Mouse (Mus musculus): ENCODE data around the gene Tnks1bp1. TPM values are rescaled to one million over a fixed set of nuclear protein-coding genes. Genes with fewer than 3 reads are reported as not detected.

The Tnks1bp1 gene
- total and polyA plus RNA-seq, 3 experiments: 40.7 to 59.1 (median 56.9) TPM

DNA sequence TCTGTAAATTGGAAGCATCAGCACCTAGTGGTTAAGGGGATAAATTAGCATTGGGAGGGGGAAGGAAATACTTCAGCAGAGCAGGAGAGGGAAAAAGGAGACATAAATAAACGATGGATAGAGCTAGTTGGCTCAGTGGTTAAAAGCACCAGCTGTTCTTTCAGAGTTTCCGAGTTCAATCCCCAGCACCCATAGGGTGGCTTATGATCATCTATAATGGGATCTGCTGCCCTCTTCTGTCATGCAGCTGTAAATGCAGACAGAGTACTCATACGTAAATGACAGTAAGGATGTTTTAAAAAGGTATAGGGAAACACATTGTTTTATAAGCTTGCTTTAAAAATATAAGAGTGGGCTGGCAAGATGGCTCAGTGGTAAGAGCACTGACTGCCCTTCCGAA lies 40.1 kb upstream of the Tnks1bp1 start:
- DNase-seq: no peak
- Histone ChIP-seq H3K4me3 (no peak overlapping the region), H3K79me2 (replicated peaks; ENCODE audit: control insufficient read depth, insufficient read depth, low read length) (no peaks in the 10 kb centered on the region), H3K36me3 (ENCODE audit: control insufficient read depth, insufficient read depth, low read length) (no peaks in the 10 kb centered on the region), H3K27ac (no peak overlapping the region), H3K9ac (ENCODE audit: low read depth, low read length) (no peak overlapping the region), H3K4me1 (ENCODE audit: control insufficient read depth, insufficient read depth, low read length) (peaks cover 5% of the 10 kb centered on the region), H3K27me3 (ENCODE audit: control insufficient read depth, insufficient read depth, low read length) (no peaks in the 10 kb centered on the region)
- WGBS: 28% methylated on average over 4 of the region's 4 CpGs
- intact Hi-C loops (cut with DNase I): loop anchor here (1.0 to 2.0 kb wide), 4 partner anchors 51 to 177 kb away; no protein-coding TSS in a partner anchor
- TF ChIP-seq POLR2A (IDR thresholded peaks at IDR 0.05; ENCODE audit: insufficient read depth, low read depth, low read length) (no peak), EP300 (IDR thresholded peaks at IDR 0.05; ENCODE audit: insufficient read depth, low read depth, low read length) (no peak), CTCF (IDR thresholded peaks at IDR 0.05) (peak; percentile 93)

DNA sequence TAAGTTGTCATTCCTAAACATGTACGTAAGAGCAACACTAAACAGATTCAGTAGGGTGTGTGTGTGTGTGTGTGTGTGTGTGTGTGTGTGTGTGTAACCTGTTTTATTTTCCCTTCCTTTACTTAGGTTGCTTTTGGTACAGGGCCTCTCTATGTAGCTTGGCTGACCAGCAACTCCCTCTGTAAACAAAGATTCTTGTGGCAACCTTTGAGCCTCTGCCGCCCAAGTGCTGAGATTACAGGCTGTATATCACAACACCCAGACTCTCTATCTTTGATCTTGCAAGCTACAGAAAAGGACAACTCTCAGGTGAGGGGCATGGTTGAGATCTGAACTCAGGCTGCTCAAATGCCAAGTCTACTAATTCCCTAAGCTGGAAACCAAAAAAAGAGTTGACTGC lies 38.6 kb upstream of the Tnks1bp1 start:
- no peaks in the 10 kb centered on the region for H3K79me2 ChIP-seq (replicated peaks; ENCODE audit: control insufficient read depth, insufficient read depth, low read length)
- no peak overlapping the region for H3K9ac ChIP-seq (ENCODE audit: low read depth, low read length)
- no peak overlapping the region for H3K4me3 ChIP-seq
- H3K27ac ChIP-seq: no peak overlapping the region
- no peaks in the 10 kb centered on the region for H3K36me3 ChIP-seq (ENCODE audit: control insufficient read depth, insufficient read depth, low read length)
- H3K4me1 ChIP-seq (ENCODE audit: control insufficient read depth, insufficient read depth, low read length): peaks cover 6% of the 10 kb centered on the region
- WGBS: 88% methylated on average over 2 of the region's 2 CpGs
- no peak for TF ChIP-seq POLR2A (IDR thresholded peaks at IDR 0.05; ENCODE audit: insufficient read depth, low read depth, low read length)
- no peak for TF ChIP-seq EP300 (IDR thresholded peaks at IDR 0.05; ENCODE audit: insufficient read depth, low read depth, low read length)
- no peak for TF ChIP-seq CTCF (IDR thresholded peaks at IDR 0.05)
- intact Hi-C loops (cut with DNase I): loop anchor here (2.0 kb wide), 1 partner anchor 178 kb away; no protein-coding TSS in a partner anchor
- no peaks in the 10 kb centered on the region for H3K27me3 ChIP-seq (ENCODE audit: control insufficient read depth, insufficient read depth, low read length)
- DNase-seq: no peak

- peaks cover 6% of the 10 kb centered on the region for H3K4me1 ChIP-seq (ENCODE audit: control insufficient read depth, insufficient read depth, low read length)
- no peak overlapping the region; the same call in none of the 2 replicates for H3K27ac ChIP-seq
- no peak overlapping the region for H3K4me3 ChIP-seq
- no peaks in the 10 kb centered on the region for H3K36me3 ChIP-seq (ENCODE audit: control insufficient read depth, insufficient read depth, low read length)
- H3K27me3 ChIP-seq (ENCODE audit: control insufficient read depth, insufficient read depth, low read length): no peaks in the 10 kb centered on the region
- WGBS: 35% methylated on average over 9 of the region's 9 CpGs
- H3K9ac ChIP-seq (ENCODE audit: low read depth, low read length): no peak overlapping the region
- TF ChIP-seq POLR2A (IDR thresholded peaks at IDR 0.05; ENCODE audit: insufficient read depth, low read depth, low read length): no peak
- TF ChIP-seq EP300 (IDR thresholded peaks at IDR 0.05; ENCODE audit: insufficient read depth, low read depth, low read length): 0 out of 2 replicates have a peak, but pooled peaks have one; percentile 6
- peak in 1 of 2 experiments; percentile 33 for DNase-seq
- intact Hi-C loops (cut with DNase I): no loop called here
- no peaks in the 10 kb centered on the region for H3K79me2 ChIP-seq (replicated peaks; ENCODE audit: control insufficient read depth, insufficient read depth, low read length)
Measured at GRCm38 (mm10) chr2:85011906-85012604, 35.8 kb upstream of the Tnks1bp1 start.

DNA sequence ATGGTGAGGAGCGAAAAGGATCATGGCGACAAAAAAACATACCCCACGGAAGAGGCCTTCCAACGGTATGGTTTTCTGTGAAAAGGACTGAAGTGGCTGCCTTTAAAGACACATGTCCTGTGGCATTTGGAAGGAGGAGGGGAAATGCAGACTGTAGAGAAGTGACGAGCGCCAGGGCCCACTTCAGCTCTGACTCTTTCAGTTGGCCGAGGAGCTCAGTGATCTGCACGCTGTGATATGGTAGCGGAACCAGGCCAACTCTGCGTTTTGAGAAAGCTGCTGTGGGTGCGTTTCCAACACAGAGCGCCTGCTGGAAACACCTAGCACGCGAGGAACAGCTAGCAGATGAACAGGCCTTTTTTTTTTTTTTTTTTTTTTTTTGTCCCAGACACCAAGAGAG lies 35.1 kb upstream of the Tnks1bp1 start:
- intact Hi-C loops (cut with DNase I): no loop called here
- Histone ChIP-seq H3K79me2 (replicated peaks; ENCODE audit: control insufficient read depth, insufficient read depth, low read length) (no peaks in the 10 kb centered on the region), H3K36me3 (ENCODE audit: control insufficient read depth, insufficient read depth, low read length) (no peaks in the 10 kb centered on the region), H3K27ac (no peak overlapping the region; the same call in 1 of the 2 replicates), H3K9ac (ENCODE audit: low read depth, low read length) (no peak overlapping the region), H3K4me3 (no peak overlapping the region), H3K4me1 (ENCODE audit: control insufficient read depth, insufficient read depth, low read length) (peaks cover 6% of the 10 kb centered on the region), H3K27me3 (ENCODE audit: control insufficient read depth, insufficient read depth, low read length) (no peaks in the 10 kb centered on the region)
- WGBS: 64% methylated on average over 14 of the region's 14 CpGs
- DNase-seq: no peak
- no peak for TF ChIP-seq EP300 (IDR thresholded peaks at IDR 0.05; ENCODE audit: insufficient read depth, low read depth, low read length)
- TF ChIP-seq CTCF (IDR thresholded peaks at IDR 0.05): no peak
- TF ChIP-seq POLR2A (IDR thresholded peaks at IDR 0.05; ENCODE audit: insufficient read depth, low read depth, low read length): no peak

DNA sequence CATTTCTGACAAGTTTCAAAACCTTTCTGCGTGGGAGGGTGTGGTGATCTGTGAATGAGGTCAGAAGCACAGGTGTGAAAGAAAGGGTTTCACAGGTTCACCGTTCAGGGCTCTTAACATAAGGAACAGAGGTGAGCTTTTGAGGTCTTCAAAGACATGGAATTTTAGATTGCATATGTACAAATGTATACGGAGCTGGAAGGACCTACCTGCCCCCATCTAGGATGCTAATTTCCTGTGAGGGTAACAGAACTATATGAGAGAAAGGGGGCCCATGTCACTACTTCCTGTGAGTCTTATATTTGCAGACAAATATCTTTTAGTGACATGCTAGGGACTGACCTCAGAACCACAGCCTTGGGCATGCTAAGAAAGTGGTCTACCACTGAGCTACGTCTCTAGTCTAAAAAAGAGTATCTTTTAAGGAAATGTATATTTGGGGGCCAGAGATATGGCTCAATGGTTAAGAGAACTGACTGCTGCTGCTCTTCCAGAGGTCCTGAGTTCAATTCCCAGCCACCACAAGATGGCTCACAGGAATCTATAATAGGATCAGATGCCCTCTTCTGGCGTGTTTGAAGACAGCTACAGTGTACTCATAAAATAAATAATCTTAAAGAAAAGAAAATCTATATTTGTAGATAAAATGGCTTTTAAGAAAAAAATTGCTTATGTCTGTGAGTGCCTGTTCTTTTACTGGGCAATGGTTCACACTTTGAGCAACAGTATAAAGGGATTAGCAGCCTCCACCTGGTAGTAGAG lies 33.8 kb upstream of the Tnks1bp1 start:
- WGBS: 88% methylated on average over 5 of the region's 5 CpGs

DNA sequence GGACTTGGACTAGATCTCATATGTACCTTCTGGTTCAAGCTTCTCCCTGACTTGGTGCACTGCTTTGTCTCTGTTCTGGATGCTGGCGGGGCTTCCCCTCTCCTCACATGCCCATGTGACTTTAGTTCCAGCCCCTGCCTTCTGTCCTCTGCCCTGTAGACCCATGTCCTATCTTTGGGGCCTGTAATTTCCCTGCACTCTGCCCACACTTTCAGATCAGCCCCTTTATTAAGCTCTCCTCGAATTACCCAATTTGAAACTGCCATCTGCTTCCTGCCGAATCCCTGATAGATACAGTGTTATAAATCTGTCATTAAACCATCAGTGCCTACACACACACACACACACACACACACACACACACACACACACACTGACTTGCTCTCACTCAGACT lies 33.2 kb upstream of the Tnks1bp1 start:
- TF ChIP-seq CTCF (IDR thresholded peaks at IDR 0.05) (no peak), POLR2A (IDR thresholded peaks at IDR 0.05; ENCODE audit: insufficient read depth, low read depth, low read length) (no peak), EP300 (IDR thresholded peaks at IDR 0.05; ENCODE audit: insufficient read depth, low read depth, low read length) (no peak)
- no peak for DNase-seq
- H3K4me3 ChIP-seq: no peak overlapping the region
- WGBS: 67% methylated on average over 3 of the region's 3 CpGs
- H3K27ac ChIP-seq: no peak overlapping the region
- H3K4me1 ChIP-seq (ENCODE audit: control insufficient read depth, insufficient read depth, low read length): peaks cover 6% of the 10 kb centered on the region
- intact Hi-C loops (cut with DNase I): no loop called here
- H3K9ac ChIP-seq (ENCODE audit: low read depth, low read length): no peak overlapping the region
- H3K79me2 ChIP-seq (replicated peaks; ENCODE audit: control insufficient read depth, insufficient read depth, low read length): no peaks in the 10 kb centered on the region
- no peaks in the 10 kb centered on the region for H3K27me3 ChIP-seq (ENCODE audit: control insufficient read depth, insufficient read depth, low read length)
- no peaks in the 10 kb centered on the region for H3K36me3 ChIP-seq (ENCODE audit: control insufficient read depth, insufficient read depth, low read length)

More for the DNA sequence above, 33.8 kb upstream of the Tnks1bp1 start:
- DNase-seq: no peak
- Histone ChIP-seq H3K36me3 (ENCODE audit: control insufficient read depth, insufficient read depth, low read length) (no peaks in the 10 kb centered on the region), H3K4me3 (no peak overlapping the region), H3K9ac (ENCODE audit: low read depth, low read length) (no peak overlapping the region), H3K4me1 (ENCODE audit: control insufficient read depth, insufficient read depth, low read length) (peaks cover 6% of the 10 kb centered on the region), H3K27ac (no peak overlapping the region), H3K79me2 (replicated peaks; ENCODE audit: control insufficient read depth, insufficient read depth, low read length) (no peaks in the 10 kb centered on the region), H3K27me3 (ENCODE audit: control insufficient read depth, insufficient read depth, low read length) (no peaks in the 10 kb centered on the region)
- intact Hi-C loops (cut with DNase I): no loop called here
- TF ChIP-seq POLR2A (IDR thresholded peaks at IDR 0.05; ENCODE audit: insufficient read depth, low read depth, low read length): no peak
- TF ChIP-seq CTCF (IDR thresholded peaks at IDR 0.05): no peak
- TF ChIP-seq EP300 (IDR thresholded peaks at IDR 0.05; ENCODE audit: insufficient read depth, low read depth, low read length): no peak
